Mouse (Mus musculus) forelimb bud, embryonic 11.5 days (tissue): ENCODE results near the gene Pus10.

Experiments used
- DNase-seq: peaks from one replicate; pipeline ENCODE4 v3.0.0-alpha.2; 2012; ENCODE audit warnings: low read depth, low spot score

Pus10 gene

DNA sequence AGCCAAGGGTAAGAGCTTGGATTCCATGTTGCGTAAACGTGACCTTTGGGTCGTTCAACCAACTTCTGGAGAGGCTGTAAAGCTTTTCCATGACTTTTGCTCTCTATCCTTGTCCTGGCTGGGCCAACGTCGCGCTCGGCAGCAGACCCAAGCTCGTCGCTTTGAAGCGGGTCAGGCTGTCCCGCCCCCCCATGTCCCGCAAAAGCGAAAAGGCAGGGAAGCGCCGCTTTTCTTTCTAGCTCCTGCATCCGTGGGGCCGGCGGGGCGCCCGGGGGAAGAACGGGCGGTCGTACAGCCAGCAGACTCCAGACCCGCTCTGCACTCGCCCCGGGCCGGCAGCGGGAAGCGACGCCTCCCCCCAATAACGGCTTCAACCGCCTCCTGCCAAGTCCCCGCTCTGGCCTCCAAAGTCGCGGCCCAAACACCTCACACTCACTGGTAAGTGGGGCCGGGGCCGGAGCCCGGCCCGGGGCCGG is at the start of gene Pus10:
Gene Pus10 (plus strand): TSS at position 364 of the 476 bp plus-strand sequence.
- peak; percentile 48 for DNase-seq

- no peak for DNase-seq
These were observed 46.5 kb upstream of the Pus10 start for GRCm38 (mm10) chr11:23618995-23619394.

DNA sequence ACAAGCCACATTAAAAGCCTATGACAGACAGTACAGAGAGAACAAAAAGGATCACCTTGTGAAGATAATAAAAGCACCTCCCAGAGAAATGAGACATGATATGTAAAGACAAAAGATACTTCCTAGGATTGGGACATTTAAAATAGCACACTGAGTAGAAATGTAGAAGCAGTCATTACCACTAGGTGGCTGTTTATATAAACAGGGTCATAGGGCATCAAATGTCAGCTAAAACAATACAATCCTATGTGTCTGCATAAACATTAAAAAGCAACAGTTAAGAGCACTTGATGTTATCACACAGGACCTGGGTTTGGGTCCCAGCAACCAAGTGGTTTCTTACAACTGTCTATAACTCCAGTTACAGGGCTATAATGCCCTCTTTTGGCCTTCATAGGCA is 34.8 kb upstream of the Pus10 start:
- DNase-seq: no peak

- peak; percentile 93 for DNase-seq
These were observed 32.3 kb upstream of the Pus10 start, which contains the start of gene 0610010F05Rik for GRCm38 (mm10) chr11:23632945-23633878. Gene 0610010F05Rik, minus strand, starts transcription at chr11:23633639.

- DNase-seq: no peak
These were observed 31.6 kb upstream of the Pus10 start for GRCm38 (mm10) chr11:23633879-23634215.

DNA sequence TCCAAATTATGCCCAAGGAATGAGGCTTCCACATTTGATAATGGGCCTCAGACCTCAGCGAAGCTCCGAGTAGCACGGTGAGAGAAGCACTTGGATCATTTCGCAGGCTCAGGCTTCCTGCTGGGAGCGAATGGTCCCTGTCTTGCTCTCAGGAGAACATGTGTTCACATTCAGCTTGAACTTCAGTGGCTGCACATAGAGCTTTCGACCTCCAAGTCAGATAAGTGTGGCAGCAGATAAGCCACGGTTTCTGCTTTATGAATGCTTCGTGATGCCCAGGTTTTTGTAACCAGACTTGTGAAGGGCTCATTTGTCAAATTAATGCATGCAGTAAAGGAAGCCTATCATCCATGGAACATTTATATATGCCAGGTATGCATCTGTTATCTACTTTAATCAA is 30.9 kb upstream of the Pus10 start:
- DNase-seq: no peak

- DNase-seq: no peak
These were observed 18.0 kb upstream of the Pus10 start for GRCm38 (mm10) chr11:23647431-23647830.

DNA sequence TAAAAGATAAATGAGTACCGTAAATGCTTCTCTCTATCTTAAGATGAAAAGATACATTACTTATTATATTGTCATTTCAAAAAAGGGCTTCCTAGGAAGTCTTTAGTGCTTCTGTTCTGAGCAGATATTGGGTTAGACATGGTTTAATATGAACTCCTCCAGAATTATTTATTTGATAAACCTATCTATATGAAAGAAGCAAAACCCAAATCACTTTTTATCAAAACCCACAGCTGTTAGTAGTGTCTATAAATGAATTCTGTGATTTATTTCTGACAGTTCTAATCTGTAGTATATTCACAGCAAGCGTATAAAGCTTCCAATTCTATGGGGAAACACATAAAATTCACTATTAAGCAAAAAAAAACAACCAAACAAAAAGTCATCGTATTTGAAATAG is 17.6 kb upstream of the Pus10 start:
- no peak for DNase-seq

GRCm38 (mm10) chr11:23653666-23654065 is 11.8 kb upstream of the Pus10 start:
- DNase-seq: no peak

- no peak for DNase-seq
These were observed 7.7 kb upstream of the Pus10 start for GRCm38 (mm10) chr11:23657791-23658190.

- DNase-seq: no peak
These were observed 1.2 kb upstream of the Pus10 start for GRCm38 (mm10) chr11:23664232-23664631.

DNA sequence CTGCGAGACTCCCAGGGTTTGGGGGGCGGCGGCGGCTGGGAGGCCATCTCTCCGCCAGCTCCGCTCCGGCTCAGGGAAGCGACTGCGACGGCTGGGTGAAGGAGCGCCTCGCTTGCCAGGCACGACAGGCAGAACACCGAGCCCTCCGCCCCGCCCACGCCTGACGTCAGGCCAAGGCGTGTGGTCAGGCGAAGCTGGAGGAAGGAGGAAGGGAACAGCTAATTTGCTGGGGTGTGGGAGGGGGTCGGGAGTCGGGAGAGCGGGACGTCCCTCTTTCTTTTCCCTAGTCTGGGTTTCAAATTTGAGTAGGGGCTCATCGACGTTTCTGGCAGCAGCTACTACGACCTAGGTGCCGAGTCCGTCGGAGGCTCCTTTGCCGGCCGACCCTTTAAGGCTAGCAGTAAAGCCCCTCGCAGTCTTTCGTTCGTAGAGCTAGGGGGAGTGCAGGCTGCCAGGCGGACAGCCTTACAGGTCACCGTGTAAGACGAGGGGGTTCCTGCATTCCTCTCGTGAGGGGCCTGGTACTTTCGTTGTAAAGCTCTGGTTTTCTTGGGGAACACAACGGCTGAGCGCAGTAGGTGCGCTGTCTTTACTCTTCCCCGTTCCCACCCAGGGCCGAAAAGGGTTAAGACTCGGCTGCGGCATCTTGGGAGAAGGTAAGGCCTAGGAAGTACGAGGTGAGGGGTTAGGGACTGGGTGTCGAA is 476 bp downstream of the Pus10 start, which contains the start of gene Pex13:
Gene Pex13 (minus strand): TSS at position 162 of the 704 bp plus-strand sequence.
- peak; percentile 98 for DNase-seq

DNA sequence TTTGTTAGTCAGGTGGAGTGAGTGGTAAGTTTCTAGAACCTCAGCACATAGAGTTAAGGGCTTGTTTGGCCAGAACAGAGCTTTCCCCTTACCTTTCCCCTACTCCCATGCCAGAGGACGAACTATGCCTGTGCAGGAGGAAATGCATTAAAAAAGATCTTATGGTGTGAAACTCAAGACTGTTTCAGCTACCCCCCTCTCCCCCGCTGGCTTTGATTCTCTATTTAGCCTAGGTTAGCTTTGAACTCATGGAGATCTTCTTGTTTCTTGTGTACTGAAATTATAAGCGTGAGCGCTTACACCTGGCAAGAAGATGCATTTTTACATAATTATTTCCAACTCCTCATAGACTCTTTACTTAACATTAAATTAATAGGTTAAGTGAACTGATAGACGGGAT is 1.1 kb downstream of the Pus10 start:
- DNase-seq: no peak

GRCm38 (mm10) chr11:23667128-23667527 is 1.7 kb downstream of the Pus10 start:
- no peak for DNase-seq

GRCm38 (mm10) chr11:23672256-23672749 is 6.8 kb downstream of the Pus10 start:
- no peak for DNase-seq

DNA sequence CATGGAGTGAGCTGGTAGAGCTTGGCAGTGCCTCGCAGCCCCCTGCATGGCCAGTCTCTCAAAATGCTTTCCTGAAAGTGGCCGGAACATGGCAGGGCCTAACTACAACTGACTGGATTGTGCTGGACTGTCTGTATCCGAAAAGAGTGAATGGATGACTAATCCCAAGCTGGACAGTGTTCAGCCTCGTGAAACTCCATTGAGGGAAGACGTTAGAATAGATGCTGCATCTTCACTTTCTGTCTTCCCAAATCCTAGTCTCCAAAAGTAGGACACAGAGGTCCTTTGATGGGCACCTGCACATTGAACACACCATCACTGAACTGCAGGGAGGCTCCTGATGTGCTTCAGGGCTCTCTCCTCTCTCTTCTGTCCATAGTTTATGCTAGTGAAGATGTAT is 10.6 kb downstream of the Pus10 start:
- DNase-seq: no peak

DNA sequence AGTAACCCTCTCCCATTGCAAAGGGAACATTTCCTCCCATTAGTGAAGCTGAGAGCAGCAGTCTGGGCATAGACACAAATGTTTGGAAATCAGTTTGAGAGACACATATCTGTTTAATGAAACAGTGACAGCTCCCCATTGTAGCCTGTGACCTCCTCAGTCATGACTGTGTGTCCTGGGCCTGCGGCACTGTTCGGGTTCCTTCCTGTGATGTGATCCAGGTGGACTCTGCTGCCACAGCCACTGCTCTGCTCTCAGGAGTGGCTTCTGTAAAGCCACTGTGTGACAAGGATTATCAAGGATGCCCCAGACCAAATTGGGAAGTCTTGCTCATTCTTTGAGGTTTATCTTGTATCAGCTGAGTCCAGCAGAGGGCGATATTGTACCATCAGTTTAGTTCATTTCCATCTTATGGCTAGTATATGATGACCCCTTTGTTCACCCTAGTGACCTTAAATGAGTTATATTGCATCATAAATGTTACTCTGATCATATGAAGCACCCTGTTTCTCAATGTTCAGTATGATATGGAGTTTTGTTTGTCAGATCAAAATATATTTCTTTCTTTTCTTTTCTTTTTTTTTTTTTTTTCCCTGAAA is 13.7 kb downstream of the Pus10 start:
- peak; percentile 76 for DNase-seq

GRCm38 (mm10) chr11:23680435-23680950 is 15.0 kb downstream of the Pus10 start:
- DNase-seq: no peak

DNA sequence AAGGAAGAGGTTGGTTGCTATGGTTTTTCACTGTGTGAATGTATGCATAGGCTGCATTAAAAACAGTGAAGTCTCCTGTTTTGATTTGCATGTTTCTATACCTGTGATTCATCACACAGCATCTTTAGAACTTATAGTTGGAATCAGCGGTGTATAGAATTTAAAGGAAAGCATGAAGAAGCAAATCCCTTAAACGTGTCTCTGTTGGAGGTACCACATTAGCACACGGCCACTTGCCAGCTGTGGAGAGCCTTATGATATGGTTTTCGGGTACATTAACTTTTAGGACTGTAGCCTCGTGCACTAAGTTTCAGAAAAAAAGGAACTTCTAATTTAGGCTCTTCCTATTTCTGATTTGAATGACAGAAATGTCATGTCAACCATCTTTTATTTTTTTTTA is 17.1 kb downstream of the Pus10 start:
- no peak for DNase-seq

DNA sequence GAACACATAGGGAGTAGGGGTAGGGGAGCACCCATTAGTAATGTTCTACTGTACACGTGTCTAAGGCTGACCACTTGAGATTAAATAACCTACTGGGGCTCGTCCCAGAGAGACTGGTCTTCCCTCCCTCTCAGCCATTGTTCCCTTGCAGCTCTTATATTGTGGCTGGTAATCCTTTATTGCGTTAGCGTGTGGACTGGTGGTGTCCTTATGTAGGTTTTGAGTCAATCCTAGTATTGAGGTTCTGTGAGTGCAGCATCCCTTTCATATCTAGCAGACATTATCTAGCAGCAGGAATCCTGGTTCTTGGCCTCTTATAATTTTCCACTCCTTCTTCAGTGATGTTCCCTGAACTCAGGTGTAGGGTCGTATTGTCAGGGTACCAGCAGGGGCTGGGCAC is 21.2 kb downstream of the Pus10 start:
- no peak for DNase-seq

GRCm38 (mm10) chr11:23688060-23688459 is 22.6 kb downstream of the Pus10 start:
- no peak for DNase-seq

DNA sequence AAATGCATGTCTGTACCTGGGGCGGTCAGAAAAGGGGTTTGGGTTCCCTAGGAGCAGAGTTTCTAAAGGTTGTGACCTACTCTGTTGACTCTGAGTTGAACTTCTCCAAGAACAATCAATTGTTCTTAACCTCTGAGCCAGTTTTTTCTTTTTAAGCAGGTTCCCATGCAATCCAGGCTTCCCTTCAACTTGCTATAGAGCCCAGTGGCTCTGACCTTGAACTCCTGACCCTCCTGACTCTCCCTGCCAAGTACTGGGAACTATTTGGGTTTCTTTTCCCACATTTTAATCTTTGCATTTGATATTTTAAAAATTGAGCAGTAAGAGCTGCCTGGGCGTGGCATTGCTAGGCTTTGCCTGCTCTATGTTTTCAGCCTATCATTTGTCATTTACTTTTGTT is 27.8 kb downstream of the Pus10 start:
- no peak for DNase-seq
